Mouse (Mus musculus): Measurements from ENCODE around the gene Olfr1221.

GRCm38 (mm10) chr2:89081487-89081886, 35.6 kb downstream of the Olfr1221 start:
- TF ChIP-seq CTCF (IDR thresholded peaks at IDR 0.05; ENCODE audit: borderline replicate concordance, insufficient read depth, low read length), result no peak
- TF ChIP-seq POLR2A (IDR thresholded peaks at IDR 0.05; ENCODE audit: low read depth, low read length), result no peak
